Mouse (Mus musculus): ENCODE measurements around the gene Ethe1.

DNA sequence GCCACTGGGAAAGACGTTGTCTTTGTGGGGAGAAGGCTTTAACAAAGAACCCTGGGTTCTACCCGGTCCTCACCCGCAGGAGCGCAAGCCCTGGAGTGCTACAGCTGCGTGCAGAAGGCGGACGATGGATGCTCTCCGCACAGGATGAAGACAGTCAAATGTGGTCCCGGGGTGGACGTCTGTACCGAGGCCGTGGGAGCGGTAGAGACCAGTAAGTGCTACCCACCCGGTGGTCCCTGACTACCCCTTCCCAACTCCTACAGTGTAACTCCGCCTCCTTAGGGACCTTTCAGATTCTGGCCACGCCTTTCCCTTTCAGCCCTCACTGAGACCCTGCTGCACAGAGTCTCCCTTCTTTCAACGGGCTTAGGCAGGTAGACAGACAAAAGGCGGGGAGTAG is 49.7 kb downstream of the Ethe1 start:
- no peak for TF ChIP-seq CTCF (IDR thresholded peaks at IDR 0.05; ENCODE audit: low read depth, low read length)
- TF ChIP-seq POLR2A (IDR thresholded peaks at IDR 0.05; ENCODE audit: borderline replicate concordance, low read depth, low read length): no peak

All from bone marrow macrophage, adult 2 months (primary cell).